Mouse (Mus musculus): ENCODE measurements around the gene Gtf2h3.

Gene Gtf2h3

GRCm38 (mm10) chr5:124636694-124637093 lies 57.8 kb downstream of the Gtf2h3 start:
- DNase-seq (ENCODE audit: low spot score in 2 of 2) = no peak

GRCm38 (mm10) chr5:124637300-124637699 lies 58.4 kb downstream of the Gtf2h3 start:
- DNase-seq (ENCODE audit: low spot score in 2 of 2) = no peak

- DNase-seq (ENCODE audit: low spot score in 2 of 2) = no peak
Measured at GRCm38 (mm10) chr5:124637836-124638235, 58.9 kb downstream of the Gtf2h3 start.
